Mouse (Mus musculus): ENCODE measurements at regions not wholly inside any gene's neighbourhood (a gene's known extent, or its start where the extent isn't known, plus 50 kb on each side); places are given as distances from the start of the nearest gene placed in this dataset.

GRCm38 (mm10) chr4:64622771-64623170, 501.2 kb upstream of the Pappa start:
- TF ChIP-seq CTCF (IDR thresholded peaks at IDR 0.05; ENCODE audit: extremely low read depth, insufficient read depth, low read length) = no peak
- no peak for TF ChIP-seq POLR2A (IDR thresholded peaks at IDR 0.05; ENCODE audit: extremely low read depth, insufficient read depth, low read length)
